Mouse (Mus musculus) CH12F3 (cell line): ENCODE results near the gene Uba52.

Source experiments
- in situ Hi-C: fragments of 300-500 bp; cut with MboI; formaldehyde crosslinking; loops from 2 replicates; pipeline ENCODE4 v1.14.3; 2020; ENCODE audit warnings: low sequenced_read_pairs

Uba52 gene

DNA sequence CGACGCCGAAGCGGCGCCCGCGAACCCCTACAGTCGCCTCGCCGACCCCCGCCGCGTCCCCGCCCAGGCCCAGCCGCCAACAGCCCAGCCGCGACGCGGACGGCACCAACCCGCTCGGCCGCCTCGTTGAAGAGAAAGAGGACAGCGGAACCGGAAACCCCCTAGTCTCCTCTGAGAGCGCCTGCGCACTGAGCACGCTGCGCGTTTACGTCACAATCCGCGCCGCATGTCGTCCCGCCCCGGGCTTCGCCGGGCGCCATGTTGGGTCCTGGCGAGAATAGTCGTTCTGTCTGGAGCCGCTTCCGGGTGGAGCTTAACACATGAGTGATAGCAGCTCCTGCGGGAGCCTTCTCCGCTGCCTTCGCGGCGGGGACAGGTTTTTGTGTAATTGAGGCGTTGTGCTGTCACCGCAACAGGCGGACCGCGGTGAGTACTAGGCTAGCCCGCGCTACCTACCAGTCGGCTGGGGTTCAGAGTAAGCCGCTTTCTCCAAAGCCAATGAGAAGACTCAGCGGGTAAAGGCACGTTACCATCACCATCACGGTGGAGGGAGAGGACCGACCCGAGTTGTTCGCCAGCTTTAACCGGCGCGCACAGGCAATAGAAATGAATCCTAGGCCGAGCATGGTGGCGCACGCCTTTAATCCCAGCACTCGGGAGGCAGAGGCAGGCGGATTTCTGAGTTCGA, at the start of gene Uba52:
Gene Uba52, minus strand, starts transcription at position 574 of the 688 bp plus-strand sequence.
- in situ Hi-C loops: no loop called here

DNA sequence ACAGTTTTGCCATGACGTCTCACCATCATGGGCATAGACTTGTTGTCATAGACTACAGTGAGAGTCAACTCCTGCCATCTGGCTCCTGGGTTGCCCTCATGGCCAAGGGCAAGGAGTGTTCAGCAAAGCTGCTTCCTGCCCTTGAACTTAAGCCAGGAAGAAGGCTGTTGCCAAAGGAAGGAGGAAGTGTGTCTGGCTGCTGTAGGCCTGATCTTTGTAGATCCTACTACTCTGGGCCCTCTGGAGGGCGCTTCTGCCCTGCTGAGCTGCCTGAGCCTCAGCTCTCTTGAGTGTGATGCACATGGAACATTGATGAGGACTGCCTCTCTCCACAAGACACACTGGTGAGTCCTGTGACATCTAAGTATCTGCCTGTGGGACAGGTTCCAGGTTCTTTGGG, 49.5 kb upstream of the Uba52 start:
- in situ Hi-C loops: no loop called here

DNA sequence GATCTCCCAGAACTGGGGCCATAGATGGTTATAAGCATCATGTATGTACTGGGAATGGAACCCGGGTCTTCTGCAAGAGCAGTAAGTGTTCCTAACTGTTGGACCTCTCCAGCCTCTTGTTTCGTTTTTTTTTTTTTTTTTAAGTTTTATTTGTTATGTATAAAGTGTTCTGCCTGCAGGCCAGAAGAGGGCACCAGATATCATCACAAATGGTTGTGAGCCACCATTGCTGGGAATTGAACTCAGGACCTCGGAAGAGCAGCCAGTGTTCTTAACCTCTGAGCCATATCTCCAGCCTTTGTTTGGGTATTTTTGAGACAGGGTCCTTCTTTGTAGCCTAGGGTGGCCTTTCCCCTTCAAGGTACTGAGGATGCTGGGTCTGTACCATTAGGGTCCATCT, 48.4 kb upstream of the Uba52 start:
- in situ Hi-C loops: no loop called here

DNA sequence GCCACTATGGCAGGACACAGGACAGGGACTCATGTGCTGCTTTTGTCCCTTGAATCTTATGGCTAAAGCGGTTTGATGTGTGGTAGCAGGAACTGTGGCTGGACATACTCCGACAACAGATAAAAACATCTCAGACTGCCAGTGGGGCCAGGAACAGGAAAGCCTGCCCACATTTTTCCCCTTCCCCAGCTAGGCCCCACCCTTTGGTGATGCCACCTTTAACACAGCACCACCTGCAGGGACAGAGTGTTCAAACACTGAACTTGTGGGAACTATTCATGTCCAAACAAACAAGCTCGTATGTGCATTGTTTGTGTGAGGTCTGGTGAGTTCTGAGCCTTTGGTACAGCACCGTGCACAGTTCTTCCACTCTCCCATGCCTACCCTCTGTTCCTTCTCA, 47.7 kb upstream of the Uba52 start:
- in situ Hi-C loops: no loop called here

DNA sequence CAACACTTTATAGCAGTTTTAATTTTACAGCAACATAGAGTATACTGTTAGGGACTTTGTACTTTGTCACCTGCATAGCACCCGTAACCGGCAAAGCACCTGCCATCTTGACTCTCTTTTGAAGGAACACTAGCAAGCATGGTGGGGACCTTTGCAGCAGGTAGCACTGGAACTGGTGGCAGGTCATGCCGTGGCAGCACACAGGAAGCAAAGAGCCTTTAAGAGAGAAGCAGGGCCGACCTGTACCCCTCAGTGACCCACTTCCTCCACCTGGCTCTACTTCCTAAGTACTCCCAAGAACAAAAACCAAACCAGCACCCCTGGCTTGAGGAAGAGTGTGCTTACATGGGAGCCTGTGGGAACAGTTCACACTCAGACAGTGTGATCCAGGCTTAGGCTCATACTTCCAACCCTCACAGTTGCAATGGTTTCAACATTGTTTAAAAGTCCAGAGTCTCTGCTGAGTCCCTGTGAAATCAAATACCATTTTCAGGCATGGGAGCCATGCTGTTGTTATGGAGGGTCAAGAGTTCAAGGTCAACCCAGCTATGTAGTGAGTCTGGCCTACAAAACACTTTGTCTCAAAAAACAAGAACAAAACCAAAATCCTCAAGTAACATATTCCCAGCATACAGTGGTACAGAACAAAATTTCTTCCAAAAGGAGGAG, 44.6 kb upstream of the Uba52 start:
- in situ Hi-C loops: no loop called here

DNA sequence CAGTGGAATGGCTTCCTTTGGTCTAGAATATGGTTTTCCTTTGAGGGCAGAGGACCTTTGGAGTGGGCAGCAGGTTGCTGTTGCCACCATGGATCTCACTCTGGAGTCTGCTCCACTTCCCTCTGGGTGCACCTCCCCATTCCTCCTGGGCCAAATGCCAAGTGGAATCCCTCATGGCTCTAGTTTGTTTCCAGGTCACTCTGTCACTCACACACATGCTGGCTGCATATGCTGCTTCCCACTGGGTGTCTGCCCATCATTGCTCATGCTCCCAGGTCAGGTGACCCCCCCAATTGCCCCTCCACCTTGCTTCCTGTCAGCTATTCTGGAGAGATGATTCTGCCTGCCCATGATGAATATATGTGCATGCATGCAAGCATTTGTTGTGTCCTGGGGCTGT, 43.1 kb upstream of the Uba52 start:
- in situ Hi-C loops: no loop called here

DNA sequence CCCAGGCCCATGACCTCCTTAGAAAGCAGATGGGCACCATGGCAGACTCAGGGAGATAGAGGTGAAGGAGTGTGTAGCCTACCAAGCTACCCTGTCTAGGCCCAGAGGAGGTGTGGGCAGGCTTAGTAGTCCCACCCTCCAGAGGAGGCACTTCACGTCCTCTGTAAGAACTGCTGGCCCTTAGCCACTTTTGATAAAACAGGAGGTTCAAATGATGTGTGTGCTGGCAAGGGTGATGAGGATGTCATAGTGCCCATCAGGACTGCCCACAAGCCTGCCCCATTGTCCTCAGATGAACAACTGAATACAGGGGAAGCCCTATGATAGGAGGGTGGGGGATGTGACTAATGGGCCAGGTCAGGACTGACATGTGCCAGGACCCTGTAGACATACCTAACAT, 42.2 kb upstream of the Uba52 start:
- in situ Hi-C loops: no loop called here

DNA sequence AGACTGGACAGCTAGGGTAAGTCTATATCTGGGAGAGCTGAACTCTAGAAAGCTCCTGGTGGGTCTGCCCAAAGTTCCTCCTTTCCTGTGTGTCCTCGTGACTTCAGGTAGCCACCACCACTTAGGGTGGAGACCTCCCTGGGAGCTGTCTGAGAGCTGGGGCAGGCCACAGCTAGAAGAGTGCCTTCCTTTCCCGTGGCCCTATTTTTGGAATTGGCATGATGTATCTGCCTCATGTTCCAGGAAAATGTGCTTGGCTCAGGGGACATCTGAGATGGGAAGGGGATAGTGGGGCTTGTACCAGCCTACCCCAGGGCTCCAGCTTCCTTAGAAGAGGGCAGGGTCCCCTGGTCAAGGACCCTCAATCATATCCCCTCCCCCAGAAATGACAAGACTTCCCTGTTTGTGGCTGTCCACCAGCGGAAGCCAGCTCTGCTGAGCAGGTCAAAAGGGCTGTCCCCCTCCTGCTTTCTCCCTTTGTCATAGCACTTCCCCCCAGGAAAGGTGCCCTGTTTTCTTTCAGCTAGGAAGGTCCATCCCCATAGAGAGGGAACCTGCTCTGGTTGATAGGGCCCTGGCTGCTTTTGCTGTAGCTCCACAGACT, 41.1 kb upstream of the Uba52 start:
- in situ Hi-C loops: no loop called here

DNA sequence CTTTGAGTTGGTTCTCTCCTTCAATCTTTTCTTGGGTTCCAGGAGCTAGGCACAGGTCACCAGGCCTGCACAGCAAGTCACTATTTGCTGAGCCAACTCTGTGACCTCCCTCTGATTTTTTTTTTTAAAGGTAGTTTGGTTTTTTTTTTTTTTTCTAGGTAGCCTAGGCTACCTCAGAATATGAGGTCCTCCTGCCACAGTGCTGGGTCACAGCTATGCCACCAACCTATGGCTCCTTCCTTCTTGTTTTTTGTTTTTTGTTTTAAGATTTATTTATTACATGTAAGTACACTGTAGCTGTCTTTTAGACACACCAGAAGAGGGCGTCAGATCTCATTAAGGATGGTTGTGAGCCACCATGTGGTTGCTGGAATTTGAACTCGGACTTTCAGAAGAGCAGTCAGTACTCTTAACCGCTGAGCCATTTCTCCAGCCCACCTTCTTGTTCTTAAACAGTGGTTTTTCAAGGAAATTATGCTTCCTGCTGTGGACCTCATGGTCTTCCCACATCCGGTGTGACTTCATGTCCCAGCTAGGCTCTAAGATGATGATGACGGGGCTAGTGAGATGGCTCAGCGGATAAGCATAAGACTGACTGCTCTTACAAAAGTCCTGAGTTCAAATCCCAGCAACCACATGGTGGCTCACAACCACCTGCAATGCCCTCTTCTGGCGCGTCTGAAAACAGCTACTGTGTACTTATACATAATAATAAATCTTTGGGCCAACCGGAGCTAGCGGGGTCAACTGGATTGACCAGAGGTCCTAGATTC, 39.0 kb upstream of the Uba52 start:
- in situ Hi-C loops: no loop called here

DNA sequence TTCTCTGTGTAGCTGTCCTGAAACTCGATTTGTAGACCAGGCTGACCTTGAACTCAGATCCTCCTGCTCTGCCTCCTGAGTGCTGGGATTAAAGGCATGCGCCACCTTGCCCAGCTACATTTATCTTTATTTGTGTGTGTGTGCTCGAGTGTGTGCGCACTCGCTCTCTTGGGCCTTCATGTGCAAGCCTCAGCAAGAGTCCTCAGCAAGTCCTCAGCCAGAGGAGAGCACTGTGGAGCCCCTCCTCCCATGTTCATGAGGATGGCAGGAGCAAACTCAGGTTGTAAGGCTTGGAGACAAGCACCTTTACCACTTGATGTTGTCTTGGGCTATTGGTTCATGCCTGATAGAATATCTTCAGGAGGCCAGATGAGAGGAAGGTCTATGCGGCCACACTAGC, 37.2 kb upstream of the Uba52 start:
- in situ Hi-C loops: no loop called here

DNA sequence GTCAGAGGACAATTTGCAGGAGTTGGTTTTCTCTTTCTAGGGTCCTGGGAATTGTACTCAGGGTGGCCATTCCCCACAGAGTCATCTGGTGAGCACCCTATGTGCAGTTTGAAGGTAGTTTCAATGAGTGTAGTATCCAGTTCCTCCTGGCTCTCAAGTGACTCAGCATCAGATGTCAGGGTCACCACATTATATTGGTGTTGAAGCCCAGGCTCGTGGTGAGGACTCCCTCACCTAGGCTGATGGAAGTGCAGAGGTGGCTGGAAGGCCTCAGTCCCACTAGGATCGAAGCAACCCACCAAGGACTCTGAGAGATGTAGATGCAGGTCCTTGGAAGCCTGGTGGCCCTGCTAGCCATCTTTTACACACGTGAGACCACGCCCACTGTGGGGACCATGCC, 35.8 kb upstream of the Uba52 start:
- in situ Hi-C loops: no loop called here

DNA sequence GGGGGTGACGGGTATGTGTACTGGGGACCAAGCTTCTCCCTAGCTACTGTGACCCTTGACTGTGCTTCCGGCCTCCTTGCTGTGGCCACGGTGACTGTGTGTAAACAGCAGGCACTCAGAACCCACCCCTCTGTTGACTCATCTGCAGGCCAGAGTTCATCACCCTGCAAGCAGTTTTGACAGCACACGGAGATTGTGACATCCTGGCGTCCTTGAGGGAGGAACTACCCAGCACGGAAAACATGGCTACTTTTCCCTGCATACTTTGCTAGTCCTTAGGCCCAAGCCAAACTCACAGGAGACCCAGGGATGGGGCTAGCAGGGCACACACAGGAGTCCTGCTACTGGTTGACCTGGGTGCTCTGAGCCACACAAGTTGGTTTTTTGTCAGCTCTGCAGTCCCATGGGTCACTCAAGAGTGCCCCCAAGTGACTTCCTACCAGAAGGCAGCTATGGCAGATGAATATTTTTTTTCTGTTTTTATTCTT, 33.6 kb upstream of the Uba52 start:
- in situ Hi-C loops: no loop called here

DNA sequence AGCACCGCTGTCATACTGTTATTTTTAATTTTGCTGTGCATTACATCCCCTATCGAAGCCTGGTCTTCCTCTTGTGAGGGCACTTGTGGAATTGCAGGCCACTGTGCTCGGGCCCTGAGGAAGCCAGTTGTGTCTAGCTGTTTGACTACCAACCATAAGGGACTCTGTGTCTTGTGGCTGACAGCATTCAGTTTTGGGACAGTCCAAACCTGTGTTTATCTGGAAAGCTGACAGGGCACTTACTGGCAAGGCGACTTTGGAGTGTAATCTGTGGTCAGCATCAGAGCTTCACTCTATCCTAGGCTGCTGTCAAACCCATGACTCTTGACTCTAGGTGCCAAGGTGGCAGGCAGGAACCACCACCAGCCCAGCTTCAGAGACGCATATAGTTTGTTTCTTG, 30.5 kb upstream of the Uba52 start:
- in situ Hi-C loops: no loop called here

DNA sequence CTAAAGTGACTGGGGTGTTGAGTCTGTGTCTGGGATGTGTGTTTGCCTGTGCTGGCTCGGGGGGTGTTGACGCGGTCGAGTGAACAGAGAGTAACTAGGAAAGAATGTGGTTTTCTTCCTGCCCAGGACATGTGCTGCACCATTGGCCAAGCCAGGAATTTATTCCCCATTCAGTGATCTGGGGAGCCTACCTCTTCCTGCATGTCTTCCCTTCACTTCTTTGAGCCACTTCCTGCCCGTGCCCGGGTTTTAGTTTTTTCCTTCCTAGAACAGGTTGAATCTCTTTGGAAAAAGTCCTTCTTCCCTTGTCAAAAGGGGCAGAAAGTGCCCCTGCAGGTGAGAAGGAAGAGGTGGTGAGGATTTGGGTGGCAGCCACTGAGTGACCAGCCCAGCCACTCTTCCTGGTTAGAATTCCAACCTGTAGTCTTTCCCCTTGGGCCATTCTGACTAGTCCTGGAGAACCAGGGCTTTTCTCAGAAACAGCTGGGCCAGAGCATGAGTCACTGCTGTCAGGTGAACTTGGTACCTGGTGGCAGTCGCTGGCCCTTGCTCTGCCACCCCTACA, 30.0 kb upstream of the Uba52 start:
- in situ Hi-C loops: no loop called here

DNA sequence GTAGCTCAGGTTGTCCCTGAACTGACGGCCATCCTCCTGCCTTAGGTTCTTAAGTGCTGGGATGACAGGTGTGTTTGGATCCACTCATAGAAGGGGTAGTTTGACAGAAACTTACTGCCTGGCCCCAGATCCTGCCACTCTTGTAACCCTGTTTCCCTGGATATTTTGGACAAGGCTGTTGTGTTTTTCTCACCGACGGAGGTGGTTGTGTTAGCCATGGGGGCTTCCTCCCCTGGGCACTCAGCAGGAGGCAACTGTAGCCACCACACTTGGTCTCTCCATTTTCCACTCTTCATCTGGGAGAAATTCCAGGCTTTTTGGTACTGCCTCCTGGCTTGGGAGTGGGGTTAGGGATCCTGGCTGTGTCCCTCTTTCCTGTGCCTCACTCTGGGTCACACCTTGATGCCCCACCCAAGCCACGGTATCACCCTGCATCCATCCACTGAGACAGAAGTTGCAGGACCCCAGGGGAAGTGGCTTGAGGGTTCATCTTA, 29.5 kb upstream of the Uba52 start:
- in situ Hi-C loops: no loop called here

DNA sequence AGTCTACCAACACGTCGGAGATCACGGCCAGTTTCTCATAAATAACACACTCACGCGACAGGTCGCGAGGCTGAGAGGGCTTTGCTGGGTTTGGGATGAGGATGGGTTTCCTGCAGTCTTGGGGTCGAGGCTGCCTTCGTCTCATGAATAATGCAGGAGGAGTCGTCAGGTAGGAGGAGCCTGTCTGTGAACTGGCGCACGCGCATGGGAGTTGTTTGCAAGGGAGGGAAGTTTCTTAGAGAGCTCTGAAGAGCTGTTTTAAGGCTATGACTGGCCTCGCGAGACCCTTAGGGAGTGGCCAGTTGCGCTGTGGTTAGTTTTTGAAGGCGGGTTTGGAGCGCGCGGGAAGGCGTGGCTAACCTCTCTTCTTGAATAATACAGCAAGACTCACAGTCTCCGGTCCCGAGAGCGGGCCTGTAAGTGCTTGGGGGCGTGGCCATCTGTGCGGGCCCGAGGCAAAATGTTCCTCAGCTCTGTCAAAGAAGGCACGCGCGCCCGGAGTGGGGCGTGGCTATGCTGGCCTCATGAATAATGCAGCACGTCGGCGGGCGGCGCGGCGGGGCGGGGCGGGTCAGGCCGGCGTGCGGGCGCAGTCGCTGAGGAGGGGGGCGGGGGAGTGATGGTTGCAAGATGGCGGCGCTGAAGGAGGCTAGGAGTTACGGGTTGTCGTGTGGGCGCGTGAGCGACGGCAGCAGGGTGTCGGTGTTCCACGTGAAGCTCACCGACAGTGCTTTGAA, 28.6 kb upstream of the Uba52 start, which contains the start of gene Ell:
Gene Ell, plus strand, starts transcription at position 381 of the 737 bp plus-strand sequence.
- in situ Hi-C loops: no loop called here

DNA sequence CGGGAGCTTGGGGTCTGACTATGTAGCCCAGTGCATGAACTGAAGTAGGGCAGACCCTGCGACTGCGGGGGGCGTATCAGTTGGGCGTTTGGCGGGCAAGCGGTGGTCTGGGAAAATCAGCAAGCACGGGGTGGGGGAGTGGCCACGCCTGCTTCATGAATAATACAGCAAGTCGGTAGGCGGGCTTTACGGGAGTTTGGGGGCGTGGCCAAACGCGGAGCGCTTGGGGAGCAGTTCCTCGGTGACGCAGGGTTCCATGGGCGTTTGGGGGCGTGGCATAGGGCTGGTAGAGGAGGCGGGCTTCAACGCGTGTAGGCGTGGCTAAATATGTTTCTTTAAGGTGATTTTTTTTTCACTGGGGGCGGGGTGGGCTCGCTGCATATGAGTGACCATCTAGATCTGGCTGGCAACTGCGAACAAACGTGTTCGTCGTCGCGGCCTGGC, 28.1 kb upstream of the Uba52 start:
- in situ Hi-C loops: no loop called here

DNA sequence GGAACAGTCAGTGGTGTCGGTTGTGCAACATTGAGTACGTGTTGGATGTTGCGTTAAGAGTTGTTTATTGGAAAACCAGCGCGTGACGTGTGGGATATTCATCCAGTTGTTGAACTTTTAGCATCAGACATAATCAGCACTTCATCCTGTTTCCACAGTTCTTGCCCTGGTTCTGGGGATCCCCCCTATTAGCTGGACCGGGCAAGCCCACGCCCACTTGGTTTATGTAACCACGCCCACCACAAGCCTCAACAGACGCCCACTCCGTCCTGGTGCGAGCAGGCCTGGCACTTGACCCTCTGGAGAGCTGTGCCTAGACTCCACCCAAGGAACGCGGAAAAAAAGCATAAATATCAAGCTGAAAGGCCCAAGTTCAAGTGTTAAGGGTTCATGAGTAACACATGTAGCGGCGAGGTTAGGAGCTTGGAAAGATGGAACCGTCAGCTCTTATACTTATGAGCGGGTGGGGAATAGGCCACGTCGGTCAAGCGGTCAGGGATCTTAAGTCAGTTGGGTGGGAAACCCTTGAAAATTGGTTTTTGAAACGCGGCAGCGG, 27.5 kb upstream of the Uba52 start:
- in situ Hi-C loops: no loop called here

DNA sequence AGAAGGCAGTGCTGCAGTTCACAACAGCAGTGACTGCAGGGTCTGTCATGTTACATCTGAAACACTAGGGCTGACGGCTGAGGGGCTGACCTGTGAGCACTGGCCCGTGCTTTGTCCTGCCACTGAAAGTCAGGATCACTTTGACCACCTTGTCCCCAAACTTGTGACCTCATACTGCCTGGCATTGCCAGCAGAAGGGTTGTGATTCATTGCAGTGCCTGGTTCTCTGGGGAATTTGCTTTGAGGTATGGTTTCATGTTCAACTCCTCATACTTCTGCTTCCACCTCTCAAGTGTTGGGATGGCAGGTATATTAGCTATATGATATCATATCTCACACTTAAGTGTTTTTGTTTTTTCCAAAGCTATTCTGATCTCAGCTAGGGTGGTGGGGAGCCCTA, 25.1 kb upstream of the Uba52 start:
- in situ Hi-C loops: no loop called here

DNA sequence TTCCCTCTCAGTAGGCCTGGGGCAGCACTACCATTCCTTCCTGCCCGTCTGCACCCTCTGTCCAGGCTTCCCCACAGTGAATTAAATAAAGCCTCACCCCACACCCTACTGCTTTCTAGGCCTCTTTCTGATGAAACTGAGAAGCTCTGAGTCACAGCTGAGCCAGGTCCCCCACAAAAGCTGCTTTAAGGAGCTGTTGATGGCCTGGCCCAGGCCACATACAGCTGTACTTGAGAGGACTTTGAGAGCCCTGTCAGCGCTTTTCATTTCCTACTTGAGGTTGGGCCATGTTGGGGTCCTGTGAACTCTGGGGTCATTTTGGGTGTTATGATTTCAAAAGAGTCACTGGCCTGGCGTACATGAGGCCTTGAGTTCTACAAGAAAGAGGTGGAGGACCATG, 24.6 kb upstream of the Uba52 start:
- in situ Hi-C loops: no loop called here
